Mouse (Mus musculus): ENCODE measurements at regions not wholly inside any gene's neighbourhood (a gene's known extent, or its start where the extent isn't known, plus 50 kb on each side); places are given as distances from the start of the nearest gene placed in this dataset.

DNA sequence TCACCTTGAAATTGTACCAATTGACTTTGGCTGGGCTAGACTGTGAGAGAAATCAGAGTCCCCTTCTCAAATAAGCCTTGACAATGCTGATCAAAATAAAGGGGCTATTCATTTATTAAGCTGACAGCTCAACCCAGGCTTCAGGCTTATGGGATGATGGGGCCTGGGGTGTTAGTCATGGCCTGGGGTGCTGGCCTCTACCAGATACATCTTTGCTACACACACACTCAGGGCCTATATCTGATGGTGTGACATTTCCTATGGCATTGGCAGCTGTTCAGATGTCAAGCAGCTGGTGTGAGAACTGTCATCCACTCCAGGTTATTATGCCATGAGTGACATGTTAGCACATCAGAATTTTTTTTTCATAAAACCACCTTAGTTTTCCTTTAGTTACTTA lies 1396.2 kb downstream of the Mat2b start:
- no peak for DNase-seq (ENCODE audit: low read depth, low spot score)

DNA sequence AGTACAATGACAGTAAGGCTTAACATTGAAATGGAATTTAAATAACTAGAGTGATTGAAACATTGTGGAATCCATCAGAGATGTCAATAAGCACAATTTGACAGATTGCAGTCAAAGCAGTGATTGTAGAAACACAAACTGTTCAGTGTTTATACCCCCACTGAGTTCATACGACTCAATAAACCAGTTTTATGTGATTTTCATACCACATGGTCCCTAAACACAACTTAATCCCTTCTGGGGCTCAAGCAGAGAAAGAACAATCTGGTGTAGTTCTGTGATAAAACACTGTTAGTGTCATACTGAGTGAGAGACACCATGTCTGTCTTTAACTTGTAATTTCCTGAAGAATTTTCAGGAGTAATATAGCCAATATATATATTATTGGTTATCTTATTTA lies 1439.6 kb downstream of the Mat2b start:
- no peak for DNase-seq (ENCODE audit: low read depth, low spot score)

DNA sequence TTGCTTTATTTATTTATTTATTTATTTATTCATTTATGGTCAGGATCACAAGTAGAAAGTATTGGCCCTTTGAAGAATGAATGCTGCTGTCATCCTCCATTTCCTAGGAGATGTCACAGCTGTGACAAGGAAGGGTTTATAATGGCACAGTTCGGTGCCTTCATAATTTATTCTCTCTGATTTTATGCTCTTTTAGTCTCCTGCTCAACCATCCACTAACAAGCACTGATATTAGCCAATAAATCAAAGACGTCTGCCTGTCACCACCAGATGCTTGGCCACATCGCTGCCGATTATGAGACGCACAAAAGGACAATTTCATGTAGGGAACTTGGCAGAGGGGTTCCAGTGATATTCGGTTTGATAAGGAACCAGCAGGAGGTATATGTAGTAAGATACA lies 1466.7 kb downstream of the Mat2b start:
- DNase-seq (ENCODE audit: low read depth, low spot score) = peak; percentile 23

DNA sequence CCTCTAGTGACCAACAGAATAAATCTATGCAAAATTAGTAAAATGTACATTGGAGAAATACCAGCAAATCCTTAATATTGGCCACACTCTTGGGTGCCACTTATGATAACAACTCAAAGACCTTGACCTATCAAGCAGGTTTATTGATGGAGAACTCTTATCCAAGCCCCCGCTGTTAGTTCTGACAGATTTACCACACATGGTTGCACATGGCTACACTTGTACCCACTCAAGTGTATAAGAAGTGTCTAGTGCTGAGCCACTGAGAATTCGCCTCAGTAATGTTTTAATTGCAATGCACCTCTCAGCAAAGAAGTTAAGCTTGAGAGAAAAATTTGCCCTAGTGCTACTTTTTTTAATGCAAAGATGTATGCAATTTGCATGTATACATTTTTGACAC lies 1470.3 kb downstream of the Mat2b start:
- no peak for DNase-seq (ENCODE audit: low read depth, low spot score)

DNA sequence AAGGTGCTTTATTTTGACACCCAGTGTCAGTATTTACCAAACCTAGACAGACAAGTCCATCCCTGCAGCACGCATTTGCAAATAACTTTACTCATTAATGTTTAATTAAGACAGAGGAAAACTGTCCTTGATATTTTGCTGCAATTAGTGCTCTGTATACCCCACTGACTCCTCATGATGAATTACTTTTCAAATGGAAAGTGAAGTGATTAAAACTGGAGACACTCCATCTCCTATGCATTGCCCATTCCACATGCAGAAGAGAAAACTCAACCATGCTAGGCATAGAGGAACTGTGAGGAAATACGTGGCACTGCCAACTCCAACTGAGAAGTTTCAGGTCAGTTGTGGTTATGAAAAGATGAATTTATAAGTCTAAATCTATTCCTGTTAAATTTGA lies 1471.6 kb downstream of the Mat2b start:
- DNase-seq (ENCODE audit: low read depth, low spot score) = no peak

All from mesoderm, embryonic 11.5 days (tissue).